Mouse (Mus musculus) cortical plate, adult 2 months (tissue): ENCODE data around the gene Casp7. TPM values are rescaled to one million over a fixed set of nuclear protein-coding genes. Genes with fewer than 3 reads are reported as not detected.

Experiments used
- H3K27ac ChIP-seq: fragments of 200-500 bp; 2 replicates; pipeline ENCODE4 v1.5.1; 2012; ENCODE audit warnings: low read length, control low read depth, inconsistent platforms; ENCODE audit not compliant: insufficient read depth
- H3K4me1 ChIP-seq: fragments of 200-500 bp; 2 replicates; pipeline ENCODE4 v1.6.1; 2011; ENCODE audit warnings: low read length; ENCODE audit not compliant: control insufficient read depth, insufficient read depth
- H3K4me3 ChIP-seq: fragments of 200-500 bp; 2 replicates; pipeline ENCODE4 v1.5.1; 2011; ENCODE audit warnings: mild to moderate bottlenecking, low read length, control low read depth; ENCODE audit not compliant: insufficient read depth
- CTCF ChIP-seq: fragments of 200-500 bp; IDR thresholded peaks from 2 replicates; pipeline ENCODE4 v1.5.1; 2011; ENCODE audit warnings: mild to moderate bottlenecking, control low read depth, low read length; ENCODE audit not compliant: insufficient read depth; ENCODE audit errors: extremely low read depth
- POLR2A ChIP-seq: fragments of 200-500 bp; IDR thresholded peaks from 2 replicates; pipeline ENCODE4 v1.6.1; 2011; ENCODE audit warnings: mild to moderate bottlenecking, low read length, control low read depth; ENCODE audit not compliant: insufficient read depth; ENCODE audit errors: extremely low read depth
- polyA plus RNA-seq: library from polyadenylated mRNA; depleted of rRNA; stranded (reverse); fragments of >200 nt; gene quantifications from 2 replicates; pipeline ENCODE4 v1.2.3, GENCODE M21; 2012

Gene Casp7
- polyA plus RNA-seq, 1 experiment, result 4.4 TPM

DNA sequence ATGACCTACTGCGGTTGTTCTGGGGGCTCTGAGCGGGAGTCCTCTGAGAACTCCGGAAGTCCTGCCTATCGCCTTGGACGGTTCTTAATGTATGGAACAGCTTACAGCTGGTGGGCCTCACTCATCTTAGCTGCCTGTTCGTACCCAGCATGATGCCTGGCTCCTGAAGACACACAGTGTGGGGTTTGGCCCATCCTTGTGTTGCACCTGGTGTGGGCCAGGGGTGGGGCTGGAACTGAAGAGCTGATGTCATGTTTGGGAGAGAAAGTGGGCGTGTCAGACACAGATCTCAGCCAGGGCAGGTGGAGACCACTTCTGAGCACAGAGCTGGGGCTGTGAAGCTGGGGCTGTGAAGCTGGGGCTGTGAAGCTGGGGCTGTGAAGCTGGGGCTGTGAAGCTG is 16.6 kb upstream of the Casp7 start:
- TF ChIP-seq POLR2A (no peak), CTCF (no peak)
- no peak overlapping the region for H3K27ac ChIP-seq
- H3K4me1 ChIP-seq, result no peaks in the 10 kb centered on the region
- H3K4me3 ChIP-seq, result no peak overlapping the region

DNA sequence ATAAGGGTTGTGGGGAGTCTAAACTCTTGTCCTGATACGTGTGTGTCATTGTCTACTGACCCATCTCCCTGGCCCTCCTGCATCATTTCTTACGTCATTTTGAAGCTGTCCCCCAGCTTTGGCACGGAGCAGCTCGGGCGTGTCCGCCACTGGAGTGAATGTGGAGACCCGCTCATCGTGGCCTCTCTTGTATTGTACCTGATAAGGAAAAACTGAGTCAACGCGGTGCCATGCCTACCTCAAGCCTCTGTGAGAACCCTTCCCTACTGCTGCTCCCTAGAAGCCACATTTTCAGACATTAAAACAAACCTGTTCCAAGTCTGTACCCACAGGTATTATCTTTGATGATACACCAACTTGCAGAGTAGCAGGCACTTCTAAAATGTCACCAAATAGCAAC is 15.5 kb upstream of the Casp7 start:
- Histone ChIP-seq H3K4me3 (no peak overlapping the region), H3K4me1 (no peaks in the 10 kb centered on the region)
- TF ChIP-seq CTCF (no peak), POLR2A (no peak)

DNA sequence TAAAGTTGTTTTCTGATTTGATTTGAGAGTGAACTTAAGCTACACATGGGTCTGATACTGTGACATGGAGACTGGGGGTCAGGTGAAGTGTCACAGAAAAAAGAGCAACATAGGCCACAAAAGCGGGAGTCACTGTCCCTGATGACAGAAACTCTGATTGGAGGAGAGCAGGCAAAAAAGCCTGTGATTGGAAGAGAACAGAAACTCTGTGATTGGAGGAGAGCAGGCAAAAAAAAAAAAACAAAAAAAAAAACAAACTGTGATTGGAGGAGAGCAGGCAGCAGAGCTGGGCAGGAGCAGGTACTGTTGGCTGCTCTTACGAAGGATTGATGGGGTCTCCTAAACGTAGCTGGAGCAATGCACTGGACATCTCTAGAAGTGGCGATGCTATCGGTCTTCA is 11.4 kb upstream of the Casp7 start:
- TF ChIP-seq POLR2A, result no peak
- TF ChIP-seq CTCF, result no peak
- no peak overlapping the region for H3K4me3 ChIP-seq
- H3K4me1 ChIP-seq, result no peaks in the 10 kb centered on the region
- no peak overlapping the region for H3K27ac ChIP-seq

More for the DNA sequence above, 15.5 kb upstream of the Casp7 start:
- no peak overlapping the region for H3K27ac ChIP-seq

DNA sequence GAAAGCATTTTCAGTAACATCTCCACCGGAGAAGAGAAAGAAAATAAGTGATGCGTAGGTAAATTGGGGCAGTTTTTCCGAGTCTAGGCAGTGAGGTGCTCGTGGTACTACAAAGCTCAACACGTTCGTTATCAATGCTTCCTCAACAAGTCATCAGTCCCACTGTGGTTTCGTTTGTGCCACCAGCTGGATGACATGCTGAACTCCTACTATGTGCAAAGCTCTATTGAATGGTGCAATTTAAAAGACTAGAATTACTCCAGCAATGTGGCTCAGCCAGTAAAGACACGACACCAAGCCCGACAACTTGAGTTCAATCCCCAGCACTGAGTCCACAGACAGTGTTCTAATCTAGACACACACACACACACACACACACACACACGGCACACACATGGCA is 10.8 kb upstream of the Casp7 start:
- TF ChIP-seq POLR2A, result no peak
- H3K4me3 ChIP-seq, result no peak overlapping the region
- H3K4me1 ChIP-seq, result no peaks in the 10 kb centered on the region
- H3K27ac ChIP-seq, result no peak overlapping the region

DNA sequence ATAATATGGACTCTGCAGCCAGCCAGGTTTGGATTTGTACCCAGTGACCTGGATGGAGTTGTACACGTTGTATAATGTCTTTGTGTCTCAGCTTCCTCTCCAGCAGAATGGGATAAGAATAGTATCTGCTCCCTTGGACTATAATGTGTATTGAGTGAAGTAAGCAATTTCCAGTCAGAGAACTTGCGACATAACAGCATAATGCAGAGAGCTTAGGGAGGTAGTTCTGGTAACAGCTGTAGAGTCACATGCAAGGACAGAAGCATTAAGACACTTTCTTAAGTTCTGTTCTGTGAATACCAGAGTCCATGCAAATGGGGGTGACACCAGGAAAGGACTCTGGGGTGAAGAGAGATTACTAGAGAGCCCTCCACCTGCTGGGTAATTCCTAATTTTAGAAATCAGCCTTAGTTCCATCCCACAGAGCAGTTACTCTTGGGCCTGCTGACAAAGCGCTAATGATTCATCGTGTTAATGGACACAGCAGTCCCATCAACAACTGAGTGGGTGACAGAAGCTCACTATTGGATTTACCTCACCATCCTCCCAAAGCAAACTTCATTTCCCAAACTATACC is 9.1 kb upstream of the Casp7 start:
- TF ChIP-seq POLR2A, result no peak
- TF ChIP-seq CTCF, result no peak
- H3K4me1 ChIP-seq, result no peaks in the 10 kb centered on the region
- no peak overlapping the region for H3K4me3 ChIP-seq
- no peak overlapping the region for H3K27ac ChIP-seq

DNA sequence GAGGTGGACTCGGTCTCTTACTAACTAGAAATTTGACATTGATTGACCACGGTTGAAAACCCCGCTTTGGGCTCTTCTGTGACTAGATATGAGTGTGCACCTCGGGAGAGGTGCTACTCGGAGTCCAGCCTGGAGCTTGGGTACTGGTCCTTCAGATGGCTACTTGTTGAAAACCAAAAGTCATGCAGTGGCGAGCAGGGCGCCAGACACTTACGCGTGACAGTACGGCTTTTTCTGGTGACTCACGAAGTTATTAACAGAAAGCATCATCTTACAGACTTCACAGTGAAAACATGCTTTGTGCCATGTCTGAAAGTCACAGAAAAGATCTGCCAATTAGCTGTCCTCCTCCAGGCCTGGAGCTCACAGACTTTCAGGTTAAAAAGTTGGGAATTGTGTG is 7.8 kb upstream of the Casp7 start:
- Histone ChIP-seq H3K27ac (no peak overlapping the region), H3K4me1 (no peaks in the 10 kb centered on the region), H3K4me3 (no peak overlapping the region)
- no peak for TF ChIP-seq POLR2A
- TF ChIP-seq CTCF, result no peak

DNA sequence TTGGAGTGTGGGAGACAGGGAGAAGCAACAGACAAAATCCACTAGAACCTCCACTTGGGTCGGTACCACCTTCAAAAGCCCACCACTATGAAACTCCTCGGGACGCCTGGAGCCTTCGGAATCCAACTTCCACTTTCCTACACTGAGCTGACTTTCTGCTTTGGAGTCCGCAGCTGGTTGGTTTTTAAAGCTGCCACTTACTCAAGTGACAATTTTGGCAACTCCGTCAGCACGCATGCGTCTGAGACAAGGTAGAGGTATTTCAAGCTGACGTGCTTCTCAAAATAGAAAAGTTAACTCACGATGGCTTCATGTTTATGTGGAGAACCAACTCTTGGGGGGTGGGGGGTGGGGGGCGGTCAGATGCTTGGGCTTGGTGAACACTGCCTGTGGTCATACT is 7.0 kb upstream of the Casp7 start, which contains the start of gene Nrap:
Nrap (minus strand) TSS at position 159 of the 400 bp plus-strand sequence.
- no peak within 1 kb of the TSS for H3K4me3 ChIP-seq
- TF ChIP-seq POLR2A, result no peak
- TF ChIP-seq CTCF, result no peak
- no peaks in the 10 kb centered on the region for H3K4me1 ChIP-seq
- H3K27ac ChIP-seq, result no peak within 1 kb of the TSS

DNA sequence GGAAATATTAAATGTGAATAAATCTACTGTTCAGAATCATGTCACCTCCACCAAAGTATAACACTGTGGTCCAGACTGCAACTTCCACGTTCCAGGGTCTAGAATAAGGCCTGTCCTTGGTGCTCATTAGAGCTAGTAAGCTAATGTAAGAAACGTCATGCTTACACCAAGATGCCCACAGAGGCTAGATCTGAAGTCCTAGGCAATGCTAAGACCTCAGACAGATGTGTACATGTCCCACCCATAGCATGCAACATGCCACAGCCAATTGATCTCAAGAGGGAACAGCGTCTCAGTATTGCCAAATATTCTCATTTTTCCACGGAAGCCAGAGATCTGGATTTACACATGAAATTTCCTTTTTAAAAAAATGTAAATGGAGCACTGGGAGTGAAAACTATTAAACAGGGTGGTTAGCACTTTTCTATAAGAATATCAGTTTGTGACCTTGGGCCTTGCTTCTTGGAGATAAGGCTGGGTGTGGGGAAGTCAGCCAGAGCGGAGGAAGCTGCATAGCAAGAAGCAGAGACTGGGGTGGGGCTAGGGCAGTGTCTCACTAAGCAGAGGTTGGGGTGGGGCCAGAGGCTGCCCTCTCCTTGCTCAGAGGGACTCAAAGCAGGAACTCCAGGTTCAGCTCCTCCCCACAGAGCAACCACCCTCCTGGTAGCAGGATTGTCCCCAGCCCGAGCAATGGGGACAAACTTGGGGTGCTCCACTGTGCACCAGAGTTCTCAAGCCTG is 5.5 kb upstream of the Casp7 start:
- H3K4me3 ChIP-seq, result no peak overlapping the region
- H3K27ac ChIP-seq, result no peak overlapping the region
- H3K4me1 ChIP-seq, result peaks cover 1% of the 10 kb centered on the region; the same call in 1 of the 2 replicates
- TF ChIP-seq POLR2A (no peak), CTCF (no peak)

DNA sequence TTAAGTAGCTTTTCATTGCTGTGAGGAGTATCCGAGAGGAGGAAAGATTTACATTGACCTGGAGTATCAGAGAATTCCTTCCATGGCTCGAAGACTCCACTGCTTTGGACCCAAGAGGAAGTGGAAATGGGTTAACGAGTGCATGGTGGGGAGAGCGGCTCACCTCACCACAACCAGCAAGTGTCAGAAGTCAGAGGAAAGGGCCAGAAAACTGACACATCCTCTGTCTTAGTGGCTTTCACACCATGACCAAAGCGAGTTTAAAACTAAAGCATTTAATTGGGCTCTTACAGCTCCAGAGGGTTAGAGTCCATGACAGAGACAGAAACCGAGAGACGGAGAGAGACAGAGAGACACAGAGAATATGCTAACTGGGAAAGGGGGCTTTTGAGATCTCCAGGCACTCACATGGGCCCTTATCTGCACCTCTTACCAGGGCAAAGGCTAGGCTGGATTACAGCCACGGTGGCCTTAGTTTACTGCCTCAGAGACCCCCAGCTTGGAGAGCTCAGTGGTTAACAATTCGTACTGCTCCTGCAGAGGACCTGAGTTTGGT is 3.5 kb upstream of the Casp7 start:
- no peak for TF ChIP-seq POLR2A
- no peak for TF ChIP-seq CTCF
- Histone ChIP-seq H3K27ac (no peak overlapping the region), H3K4me3 (no peak overlapping the region), H3K4me1 (peaks cover 1% of the 10 kb centered on the region)

DNA sequence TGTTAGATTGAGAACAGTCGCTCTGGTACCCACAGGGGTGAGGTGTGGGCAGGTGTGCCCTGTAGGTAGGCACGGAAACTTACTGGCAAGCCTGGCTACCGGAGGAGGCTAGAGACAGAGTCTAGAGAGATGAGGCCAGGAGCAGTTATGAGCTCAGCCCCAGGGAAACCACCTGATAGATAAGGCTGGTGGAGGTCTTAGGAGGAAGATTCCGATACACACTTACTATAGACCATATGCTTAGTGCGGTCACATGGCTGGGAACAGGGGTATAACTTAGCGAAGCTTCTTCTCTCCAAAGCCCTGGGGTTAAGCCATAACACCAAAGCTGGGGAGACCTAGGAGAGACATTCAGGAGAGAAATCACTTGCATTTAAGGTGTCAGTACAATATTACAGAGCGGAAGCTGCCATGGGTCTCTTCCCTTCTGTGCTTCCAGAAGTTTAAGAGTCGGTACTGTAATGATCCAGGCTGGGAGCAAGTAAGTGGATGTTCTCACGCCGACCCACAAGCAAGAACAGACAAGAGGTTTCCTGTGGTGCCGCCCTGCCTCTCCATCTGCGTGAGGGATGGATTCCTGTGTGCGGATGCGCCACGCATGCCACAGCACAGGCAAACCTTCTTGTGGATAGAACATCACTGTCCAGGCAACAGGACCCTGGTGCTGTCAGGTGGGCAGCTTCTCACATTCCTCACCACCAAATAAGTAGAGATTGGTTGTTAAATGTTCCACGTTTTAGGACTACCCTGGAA is 1.6 kb upstream of the Casp7 start:
- H3K4me3 ChIP-seq, result no peak overlapping the region
- no peak for TF ChIP-seq POLR2A
- TF ChIP-seq CTCF, result no peak
- H3K27ac ChIP-seq, result no peak overlapping the region

More for the DNA sequence above, 1.6 kb upstream of the Casp7 start:
- H3K4me1 ChIP-seq, result peaks cover 1% of the 10 kb centered on the region
